Mouse (Mus musculus): ENCODE results near the gene Cavin4. TPM values are rescaled to one million over a fixed set of nuclear protein-coding genes. Genes with fewer than 3 reads are reported as not detected.

Cavin4 gene
- polyA plus RNA-seq, 1 experiment from 2014 or later, result 0.05 TPM

DNA sequence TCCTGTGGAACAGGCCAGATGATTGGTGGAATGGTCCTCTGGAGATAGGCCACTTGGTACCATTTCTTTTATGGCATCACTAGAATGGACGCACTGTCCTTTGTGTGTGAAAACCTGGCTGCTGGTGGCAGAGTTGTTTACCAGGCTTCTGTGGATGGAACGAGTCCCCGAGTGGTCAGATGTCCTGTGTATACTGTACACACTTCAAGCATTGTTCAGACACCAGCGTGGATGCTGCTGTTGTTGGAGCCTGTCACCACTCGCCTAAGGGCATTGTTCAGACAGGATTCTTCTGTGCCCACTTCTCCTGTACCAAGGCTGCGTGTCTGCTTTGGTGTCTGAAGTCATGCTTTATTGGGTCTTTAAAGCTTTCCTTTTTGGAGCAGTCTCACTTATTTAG is 19.5 kb upstream of the Cavin4 start:
- Histone ChIP-seq H3K4me3 (ENCODE audit: low read depth, low read length) (no peak overlapping the region), H3K9me3 (ENCODE audit: low read length) (no peaks in the 10 kb centered on the region), H3K9ac (replicated peaks) (no peak overlapping the region), H3K27ac (ENCODE audit: low read depth) (no peak overlapping the region), H3K4me1 (ENCODE audit: insufficient read depth) (no peaks in the 10 kb centered on the region), H3K27me3 (ENCODE audit: insufficient read depth, low read length) (no peaks in the 10 kb centered on the region), H3K36me3 (replicated peaks; ENCODE audit: insufficient read depth, low read length) (no peaks in the 10 kb centered on the region), H3K4me2 (ENCODE audit: low read depth, low read length) (no peak overlapping the region)
- ATAC-seq, result no peak
- 89% methylated on average over 6 of the region's 6 CpGs for WGBS (ENCODE audit: insufficient replicate concordance)
- DNase-seq, result no peak
- no peak for TF ChIP-seq EP300 (IDR thresholded peaks at IDR 0.05; ENCODE audit: low read depth)
- no peak for TF ChIP-seq CTCF (IDR thresholded peaks at IDR 0.05; ENCODE audit: low read depth)

DNA sequence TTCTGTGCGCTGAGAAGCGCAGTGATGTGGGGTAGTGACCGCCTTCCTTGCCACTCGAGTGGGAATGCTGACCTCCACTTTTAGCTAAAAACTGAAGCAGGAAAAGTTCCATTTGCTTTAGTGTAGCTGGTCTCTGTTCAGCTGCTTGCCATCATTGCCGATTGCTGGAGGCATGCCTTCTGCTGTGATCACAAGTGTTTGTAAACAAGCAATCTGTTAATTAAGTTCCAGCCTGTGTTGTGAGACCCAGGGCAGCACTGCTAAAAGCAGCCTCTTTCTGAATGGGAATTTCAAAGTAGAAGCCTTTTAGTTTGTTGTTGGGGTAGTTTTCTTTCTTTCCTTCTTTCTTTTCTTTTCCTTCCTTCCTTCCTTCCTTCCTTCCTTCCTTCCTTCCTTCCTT is 17.2 kb upstream of the Cavin4 start:
- no peaks in the 10 kb centered on the region for H3K9me3 ChIP-seq (ENCODE audit: low read length)
- no peak overlapping the region for H3K4me2 ChIP-seq (ENCODE audit: low read depth, low read length)
- DNase-seq (no peak), ATAC-seq (no peak)
- no peaks in the 10 kb centered on the region for H3K4me1 ChIP-seq (ENCODE audit: insufficient read depth)
- no peak overlapping the region for H3K27ac ChIP-seq (ENCODE audit: low read depth)
- H3K9ac ChIP-seq (replicated peaks), result no peak overlapping the region
- 88% methylated on average over 5 of the region's 5 CpGs for WGBS (ENCODE audit: insufficient replicate concordance)
- no peak overlapping the region for H3K4me3 ChIP-seq (ENCODE audit: low read depth, low read length)
- TF ChIP-seq CTCF (IDR thresholded peaks at IDR 0.05; ENCODE audit: low read depth) (no peak), EP300 (IDR thresholded peaks at IDR 0.05; ENCODE audit: low read depth) (no peak)
- H3K36me3 ChIP-seq (replicated peaks; ENCODE audit: insufficient read depth, low read length), result no peaks in the 10 kb centered on the region
- no peaks in the 10 kb centered on the region for H3K27me3 ChIP-seq (ENCODE audit: insufficient read depth, low read length)

DNA sequence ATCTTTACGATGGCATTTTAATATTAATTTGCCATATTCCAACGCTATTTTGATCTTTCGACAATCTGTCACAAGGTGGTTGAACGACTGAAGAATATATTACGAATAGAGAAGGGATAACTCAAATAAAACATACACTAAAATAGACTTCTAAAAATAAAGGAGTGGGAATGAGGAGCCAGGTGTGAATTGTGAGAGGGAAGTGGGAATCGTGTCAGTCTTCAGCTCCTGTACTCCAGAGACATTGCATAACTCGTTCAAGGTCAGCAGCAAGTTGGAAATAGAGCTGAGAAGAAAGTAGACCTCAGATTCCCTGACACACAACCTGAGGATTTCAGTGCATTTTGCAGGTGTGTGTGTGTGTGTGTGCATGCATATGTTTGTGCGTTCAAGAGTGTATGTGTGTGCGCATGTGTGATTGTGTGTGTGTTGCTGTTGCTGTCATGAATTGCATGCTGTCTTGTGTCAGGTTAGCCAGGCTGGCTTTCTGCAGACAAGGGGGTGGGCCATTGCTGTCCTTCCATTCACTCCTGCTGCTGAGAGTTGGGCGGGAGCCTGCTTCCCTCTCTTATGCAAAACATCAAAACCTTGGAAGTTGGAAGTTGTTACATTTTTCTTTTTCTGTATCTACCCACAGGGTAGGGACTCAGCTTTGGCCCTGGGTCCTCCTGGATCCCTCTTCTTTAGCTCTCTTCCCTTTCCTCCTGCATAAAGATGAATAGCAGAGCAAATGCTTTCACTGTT is 12.5 kb upstream of the Cavin4 start:
- TF ChIP-seq EP300 (IDR thresholded peaks at IDR 0.05; ENCODE audit: low read depth) (no peak), CTCF (IDR thresholded peaks at IDR 0.05; ENCODE audit: low read depth) (no peak)
- Histone ChIP-seq H3K4me3 (ENCODE audit: low read depth, low read length) (no peak overlapping the region), H3K27ac (ENCODE audit: low read depth) (no peak overlapping the region), H3K36me3 (replicated peaks; ENCODE audit: insufficient read depth, low read length) (no peaks in the 10 kb centered on the region), H3K27me3 (ENCODE audit: insufficient read depth, low read length) (no peaks in the 10 kb centered on the region), H3K9me3 (ENCODE audit: low read length) (no peaks in the 10 kb centered on the region), H3K4me2 (ENCODE audit: low read depth, low read length) (no peak overlapping the region), H3K9ac (replicated peaks) (no peak overlapping the region), H3K4me1 (ENCODE audit: insufficient read depth) (no peaks in the 10 kb centered on the region)
- WGBS (ENCODE audit: insufficient replicate concordance), result 80% methylated on average over 10 of the region's 10 CpGs
- ATAC-seq (no peak), DNase-seq (no peak)

DNA sequence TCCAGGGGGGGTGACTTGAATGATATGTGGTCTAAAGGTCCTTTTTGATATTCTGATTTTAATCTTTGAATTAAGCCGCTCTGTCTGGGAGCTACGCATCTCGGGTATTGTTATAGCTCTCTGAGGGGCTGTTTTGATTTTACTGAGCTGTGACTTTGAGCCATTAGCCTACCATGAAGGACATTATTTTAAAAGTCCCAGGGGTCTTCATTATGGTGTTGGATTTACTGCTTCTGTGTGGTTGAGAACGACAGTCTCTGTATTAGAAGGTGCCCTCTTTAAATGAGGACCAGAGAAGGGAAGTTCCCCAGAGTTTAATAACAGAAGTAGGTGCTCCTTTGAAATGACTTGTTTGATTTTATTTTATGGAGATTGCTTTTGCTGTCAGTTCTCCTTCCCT is 9.2 kb upstream of the Cavin4 start:
- H3K9me3 ChIP-seq (ENCODE audit: low read length), result no peaks in the 10 kb centered on the region
- no peak for ATAC-seq
- H3K9ac ChIP-seq (replicated peaks), result no peak overlapping the region
- H3K27ac ChIP-seq (ENCODE audit: low read depth), result no peak overlapping the region
- no peak overlapping the region for H3K4me3 ChIP-seq (ENCODE audit: low read depth, low read length)
- H3K4me2 ChIP-seq (ENCODE audit: low read depth, low read length), result no peak overlapping the region
- WGBS (ENCODE audit: insufficient replicate concordance), result 81% methylated on average over 4 of the region's 4 CpGs
- TF ChIP-seq EP300 (IDR thresholded peaks at IDR 0.05; ENCODE audit: low read depth) (no peak), CTCF (IDR thresholded peaks at IDR 0.05; ENCODE audit: low read depth) (no peak)
- no peaks in the 10 kb centered on the region for H3K4me1 ChIP-seq (ENCODE audit: insufficient read depth)
- H3K27me3 ChIP-seq (ENCODE audit: insufficient read depth, low read length), result no peaks in the 10 kb centered on the region
- no peak for DNase-seq
- no peaks in the 10 kb centered on the region for H3K36me3 ChIP-seq (replicated peaks; ENCODE audit: insufficient read depth, low read length)

DNA sequence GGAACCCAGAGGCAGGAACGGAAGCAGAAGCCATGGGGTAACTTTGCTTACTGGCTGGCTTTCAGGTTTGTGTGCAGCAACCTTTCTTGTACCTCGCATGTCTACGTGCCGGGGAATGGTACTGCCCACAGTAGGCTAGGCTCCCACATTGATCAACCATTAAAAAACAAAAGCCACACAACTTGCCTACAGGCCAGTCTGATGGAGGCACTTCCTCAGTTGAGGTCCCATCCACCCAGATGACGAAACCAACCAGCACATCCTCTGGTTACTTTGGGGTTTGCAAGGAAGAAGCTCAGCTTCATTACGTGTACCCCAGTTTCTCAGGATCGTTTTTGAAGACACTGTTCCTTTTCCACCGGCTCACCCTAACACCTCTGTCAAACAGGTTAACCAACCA is 6.8 kb upstream of the Cavin4 start:
- no peaks in the 10 kb centered on the region for H3K36me3 ChIP-seq (replicated peaks; ENCODE audit: insufficient read depth, low read length)
- TF ChIP-seq CTCF (IDR thresholded peaks at IDR 0.05; ENCODE audit: low read depth), result no peak
- TF ChIP-seq EP300 (IDR thresholded peaks at IDR 0.05; ENCODE audit: low read depth), result no peak
- H3K27me3 ChIP-seq (ENCODE audit: insufficient read depth, low read length), result no peaks in the 10 kb centered on the region
- H3K9ac ChIP-seq (replicated peaks), result no peak overlapping the region
- H3K9me3 ChIP-seq (ENCODE audit: low read length), result no peaks in the 10 kb centered on the region
- no peak overlapping the region for H3K27ac ChIP-seq (ENCODE audit: low read depth)
- H3K4me3 ChIP-seq (ENCODE audit: low read depth, low read length), result no peak overlapping the region
- WGBS (ENCODE audit: insufficient replicate concordance), result 77% methylated on average over 8 of the region's 8 CpGs
- no peak overlapping the region for H3K4me2 ChIP-seq (ENCODE audit: low read depth, low read length)
- ATAC-seq (no peak), DNase-seq (no peak)
- no peaks in the 10 kb centered on the region for H3K4me1 ChIP-seq (ENCODE audit: insufficient read depth)

- TF ChIP-seq EP300 (IDR thresholded peaks at IDR 0.05; ENCODE audit: low read depth) (no peak), CTCF (IDR thresholded peaks at IDR 0.05; ENCODE audit: low read depth) (no peak)
- Histone ChIP-seq H3K4me1 (ENCODE audit: insufficient read depth) (no peaks in the 10 kb centered on the region), H3K9ac (replicated peaks) (no peak overlapping the region), H3K36me3 (replicated peaks; ENCODE audit: insufficient read depth, low read length) (no peaks in the 10 kb centered on the region), H3K27me3 (ENCODE audit: insufficient read depth, low read length) (no peaks in the 10 kb centered on the region), H3K27ac (ENCODE audit: low read depth) (no peak overlapping the region), H3K9me3 (ENCODE audit: low read length) (no peaks in the 10 kb centered on the region), H3K4me3 (ENCODE audit: low read depth, low read length) (no peak overlapping the region), H3K4me2 (ENCODE audit: low read depth, low read length) (no peak overlapping the region)
- WGBS (ENCODE audit: insufficient replicate concordance), result 47% methylated on average over 4 of the region's 4 CpGs
- DNase-seq, result no peak
- no peak for ATAC-seq
Observed at GRCm38 (mm10) chr4:48660144-48660543, 3.2 kb upstream of the Cavin4 start.

Data from liver, postnatal 0 days (tissue).